Mouse (Mus musculus) megakaryocyte, embryonic 14.5 days (primary cell): ENCODE measurements around the gene Dgkq.

ENCODE experiments used
- FLI1 ChIP-seq: IDR thresholded peaks from 2 replicates; pipeline ENCODE4 v1.6.1; 2012; ENCODE audit warnings: low read length, inconsistent platforms, mixed read lengths
- GATA1 ChIP-seq: IDR thresholded peaks from 3 replicates; pipeline ENCODE4 v1.6.1; 2012; ENCODE audit warnings: mixed read lengths, low read length, inconsistent platforms, borderline replicate concordance

DNA sequence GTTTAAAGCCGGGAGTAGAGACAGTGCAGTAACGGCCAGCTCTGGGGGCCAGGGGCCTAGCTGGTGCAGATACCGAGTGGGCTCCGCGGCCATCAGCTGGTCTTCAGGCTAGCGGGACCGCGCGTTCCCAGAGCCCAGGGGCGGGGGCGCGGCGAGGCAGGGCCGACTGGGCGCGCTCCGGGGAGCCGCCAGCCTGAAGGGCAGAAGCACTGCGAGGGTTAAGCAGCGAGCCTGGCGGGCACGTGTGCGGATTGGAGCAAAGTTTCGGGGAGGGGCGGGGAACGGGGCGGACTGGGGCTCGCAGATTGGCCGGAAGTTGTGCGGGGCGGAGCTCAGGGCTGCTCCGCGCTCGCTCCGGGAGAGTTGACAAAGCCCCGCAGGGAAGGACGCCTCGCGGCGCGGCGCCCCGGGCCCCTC, 24.4 kb upstream of the Dgkq start:
- TF ChIP-seq GATA1 (no peak), FLI1 (no peak)
